Mouse (Mus musculus): Measurements from ENCODE around the gene Rtn4rl1.

The Rtn4rl1 gene

GRCm38 (mm10) chr11:75213372-75214080 is 19.9 kb downstream of the Rtn4rl1 start:
- WGBS = 15% methylated on average over 35 of the region's 35 CpGs

GRCm38 (mm10) chr11:75214081-75214950 is 20.7 kb downstream of the Rtn4rl1 start:
- WGBS = 36% methylated on average over 13 of the region's 13 CpGs

GRCm38 (mm10) chr11:75220115-75220514 is 26.5 kb downstream of the Rtn4rl1 start:
- 17% methylated on average over 9 of the region's 9 CpGs for WGBS

- WGBS = 46% methylated on average over 6 of the region's 6 CpGs
Measured at GRCm38 (mm10) chr11:75220517-75221145, 27.0 kb downstream of the Rtn4rl1 start.

GRCm38 (mm10) chr11:75224062-75224461 is 30.5 kb downstream of the Rtn4rl1 start:
- 74% methylated on average over 12 of the region's 12 CpGs for WGBS

- WGBS = 96% methylated on average over 4 of the region's 4 CpGs
Measured at GRCm38 (mm10) chr11:75224835-75225234, 31.3 kb downstream of the Rtn4rl1 start.

GRCm38 (mm10) chr11:75227632-75228031 is 34.0 kb downstream of the Rtn4rl1 start:
- WGBS = 57% methylated on average over 3 of the region's 3 CpGs

GRCm38 (mm10) chr11:75229289-75229688 is 35.7 kb downstream of the Rtn4rl1 start:
- 80% methylated on average over 6 of the region's 6 CpGs for WGBS

- WGBS = 96% methylated on average over 6 of the region's 6 CpGs
Measured at GRCm38 (mm10) chr11:75230272-75230760, 36.7 kb downstream of the Rtn4rl1 start.

GRCm38 (mm10) chr11:75231756-75232155 is 38.2 kb downstream of the Rtn4rl1 start:
- 17% methylated on average over 7 of the region's 7 CpGs for WGBS

GRCm38 (mm10) chr11:75232434-75232833 is 38.9 kb downstream of the Rtn4rl1 start:
- WGBS = 75% methylated on average over 4 of the region's 4 CpGs

GRCm38 (mm10) chr11:75234745-75235144 is 41.2 kb downstream of the Rtn4rl1 start:
- WGBS = 26% methylated on average over 16 of the region's 16 CpGs

GRCm38 (mm10) chr11:75240158-75240934 is 46.8 kb downstream of the Rtn4rl1 start:
- 55% methylated on average over 13 of the region's 13 CpGs for WGBS

GRCm38 (mm10) chr11:75242710-75243255 is 49.2 kb downstream of the Rtn4rl1 start:
- 51% methylated on average over 9 of the region's 9 CpGs for WGBS

- 80% methylated on average over 11 of the region's 11 CpGs for WGBS
Measured at GRCm38 (mm10) chr11:75244368-75245275, 51.0 kb downstream of the Rtn4rl1 start.

GRCm38 (mm10) chr11:75245372-75246330 is 52.1 kb downstream of the Rtn4rl1 start:
- 58% methylated on average over 16 of the region's 16 CpGs for WGBS

- WGBS = 74% methylated on average over 8 of the region's 8 CpGs
Measured at GRCm38 (mm10) chr11:75246589-75246988, 53.0 kb downstream of the Rtn4rl1 start.

GRCm38 (mm10) chr11:75247137-75247730 is 53.7 kb downstream of the Rtn4rl1 start:
- 90% methylated on average over 10 of the region's 10 CpGs for WGBS

Measured in cerebral cortex, adult 2 months (tissue).